Mouse (Mus musculus): ENCODE measurements at regions not wholly inside any gene's neighbourhood (a gene's known extent, or its start where the extent isn't known, plus 50 kb on each side); places are given as distances from the start of the nearest gene placed in this dataset.
A peak's percentile ranks its signal among the peaks of the same experiment; 100 is the strongest.

DNA sequence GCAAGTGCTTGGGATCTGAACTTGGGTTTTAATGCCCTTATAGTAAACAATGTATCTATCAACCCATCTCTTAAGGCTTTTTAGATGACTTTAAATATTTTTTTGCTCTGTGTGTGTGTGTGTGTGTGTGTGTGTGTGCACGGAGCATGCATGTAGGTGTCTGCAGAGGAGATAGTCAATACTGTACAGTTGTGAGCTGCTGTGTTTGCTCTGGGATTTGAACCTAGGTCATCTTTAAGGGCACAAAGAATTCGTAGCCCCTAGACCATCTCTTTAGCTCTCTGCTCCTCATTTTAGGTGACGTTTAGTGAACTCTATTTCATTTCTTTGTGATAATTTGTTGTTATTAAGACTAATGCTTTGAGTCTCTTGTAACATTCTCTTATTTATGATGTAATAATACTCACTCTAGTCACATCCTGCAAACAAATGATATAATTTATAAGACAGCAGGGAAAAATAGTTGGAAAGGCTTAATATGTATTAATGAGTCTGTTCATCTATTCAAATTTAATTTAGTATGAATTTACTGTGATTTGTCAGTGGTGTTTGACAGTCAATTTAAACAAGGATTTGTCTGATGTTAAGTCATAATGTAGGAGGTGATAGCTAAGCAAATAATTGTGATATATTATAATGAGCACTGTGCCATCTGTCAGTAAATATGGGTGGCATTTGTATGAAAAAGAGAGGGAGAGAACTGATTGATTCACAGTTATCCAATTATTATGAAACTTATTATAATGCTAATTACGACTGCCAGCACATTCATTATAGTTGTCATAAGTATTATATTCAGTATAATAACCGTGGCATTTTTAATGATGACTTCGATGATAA, 212.8 kb upstream of the Tnc start:
- no peak for ATAC-seq (replicated peaks; ENCODE audit: low FRiP score)
- Histone ChIP-seq H3K4me1 (0 out of 2 replicates have a peak, but pooled peaks cover 4% of the 10 kb centered on the region), H3K9ac (no peak overlapping the region), H3K4me2 (no peak overlapping the region), H3K27me3 (no peaks in the 10 kb centered on the region), H3K36me3 (no peaks in the 10 kb centered on the region), H3K27ac (no peak overlapping the region), H3K4me3 (replicated peaks) (no peak overlapping the region), H3K9me3 (replicated peaks) (no peaks in the 10 kb centered on the region)
- 80% methylated on average over 6 of the region's 6 CpGs for WGBS

DNA sequence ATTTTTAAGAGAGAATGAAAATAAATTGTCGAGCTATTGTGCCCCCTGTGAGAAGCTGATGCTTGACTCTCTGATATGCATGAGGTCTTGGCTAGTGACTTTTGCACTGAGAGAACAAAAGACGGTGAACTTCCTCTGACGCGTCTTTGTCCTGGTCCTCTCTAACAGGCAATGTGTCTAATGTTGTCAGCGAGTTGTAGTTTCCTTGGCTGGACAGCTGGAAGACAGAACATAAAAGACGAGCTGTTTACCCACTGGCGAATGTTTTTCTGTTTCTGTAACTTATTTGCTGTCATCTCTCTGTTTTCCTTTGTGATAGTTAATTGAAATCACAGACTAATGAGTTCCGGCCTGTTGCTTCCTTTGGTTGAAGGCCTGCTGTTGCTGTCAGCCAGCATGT, 208.4 kb upstream of the Tnc start:
- Histone ChIP-seq H3K36me3 (no peaks in the 10 kb centered on the region), H3K27ac (0 out of 2 replicates have a peak overlapping the region, but pooled peaks have one; percentile 6), H3K27me3 (no peaks in the 10 kb centered on the region), H3K9ac (no peak overlapping the region), H3K9me3 (replicated peaks) (no peaks in the 10 kb centered on the region), H3K4me2 (no peak overlapping the region), H3K4me3 (replicated peaks) (no peak overlapping the region), H3K4me1 (0 out of 2 replicates have a peak, but pooled peaks cover 4% of the 10 kb centered on the region)
- 0 out of 2 replicates have a peak, but pooled peaks have one; percentile 22 for ATAC-seq (replicated peaks; ENCODE audit: low FRiP score)
- WGBS, result 25% methylated on average over 8 of the region's 8 CpGs

DNA sequence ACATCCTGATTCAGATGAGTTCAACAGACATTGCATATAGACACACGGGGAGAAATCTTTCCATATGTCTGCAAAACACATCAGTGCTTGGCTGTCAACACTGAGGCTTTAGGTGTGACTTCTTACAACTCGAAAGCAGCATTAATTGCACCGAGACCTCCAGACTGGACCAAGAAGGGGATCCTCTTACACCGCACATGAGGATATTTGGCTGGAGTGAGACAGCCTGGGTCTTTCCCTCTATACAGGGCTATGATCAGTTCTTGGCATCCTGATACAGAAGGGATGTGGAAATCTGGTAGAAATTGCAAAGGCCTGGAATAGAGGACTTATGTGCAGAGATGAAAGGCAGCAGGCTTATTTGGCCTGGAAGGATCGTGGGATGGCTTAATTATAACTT, 203.9 kb upstream of the Tnc start:
- Histone ChIP-seq H3K4me1 (0 out of 2 replicates have a peak, but pooled peaks cover 4% of the 10 kb centered on the region), H3K4me3 (replicated peaks) (no peak overlapping the region), H3K4me2 (no peak overlapping the region), H3K36me3 (no peaks in the 10 kb centered on the region), H3K27ac (no peak overlapping the region), H3K9me3 (replicated peaks) (no peaks in the 10 kb centered on the region), H3K27me3 (no peaks in the 10 kb centered on the region), H3K9ac (no peak overlapping the region)
- no peak for ATAC-seq (replicated peaks; ENCODE audit: low FRiP score)
- WGBS, result 80% methylated on average over 5 of the region's 5 CpGs

DNA sequence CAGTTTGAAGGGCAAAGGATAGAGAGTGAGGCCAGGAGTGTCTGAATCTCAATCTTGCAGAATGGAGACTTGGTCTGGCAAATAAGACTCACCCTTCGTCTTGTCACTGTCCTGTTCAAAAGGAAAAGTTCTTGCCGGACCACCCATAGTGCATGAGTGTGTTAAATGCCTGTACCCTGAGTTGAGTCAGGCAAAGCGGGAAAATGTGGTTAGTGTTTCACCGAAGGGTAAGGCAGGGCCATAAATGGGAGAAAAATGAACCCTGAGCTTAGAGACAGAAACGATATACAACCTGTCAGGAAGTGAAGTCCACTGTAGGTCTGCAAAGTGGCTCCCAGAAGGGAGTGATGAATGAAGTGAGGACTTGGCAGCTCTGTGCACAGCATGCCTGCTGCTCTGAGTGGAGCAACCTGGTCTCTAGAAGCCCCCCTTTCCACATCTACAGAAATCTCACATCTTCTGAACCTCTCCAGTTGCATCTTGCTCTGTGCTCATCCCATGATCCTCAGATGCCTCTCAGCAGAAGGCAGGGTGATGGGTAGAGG, 191.5 kb upstream of the Tnc start:
- no peak overlapping the region for H3K4me3 ChIP-seq (replicated peaks)
- no peaks in the 10 kb centered on the region for H3K27me3 ChIP-seq
- no peaks in the 10 kb centered on the region for H3K9me3 ChIP-seq (replicated peaks)
- WGBS, result 27% methylated on average over 5 of the region's 5 CpGs
- 0 out of 2 replicates have a peak, but pooled peaks have one; percentile 33 for ATAC-seq (replicated peaks; ENCODE audit: low FRiP score)
- H3K9ac ChIP-seq, result no peak overlapping the region
- H3K36me3 ChIP-seq, result no peaks in the 10 kb centered on the region
- no peak overlapping the region for H3K27ac ChIP-seq
- no peak overlapping the region for H3K4me2 ChIP-seq
- H3K4me1 ChIP-seq, result 0 out of 2 replicates have a peak, but pooled peaks cover 7% of the 10 kb centered on the region

DNA sequence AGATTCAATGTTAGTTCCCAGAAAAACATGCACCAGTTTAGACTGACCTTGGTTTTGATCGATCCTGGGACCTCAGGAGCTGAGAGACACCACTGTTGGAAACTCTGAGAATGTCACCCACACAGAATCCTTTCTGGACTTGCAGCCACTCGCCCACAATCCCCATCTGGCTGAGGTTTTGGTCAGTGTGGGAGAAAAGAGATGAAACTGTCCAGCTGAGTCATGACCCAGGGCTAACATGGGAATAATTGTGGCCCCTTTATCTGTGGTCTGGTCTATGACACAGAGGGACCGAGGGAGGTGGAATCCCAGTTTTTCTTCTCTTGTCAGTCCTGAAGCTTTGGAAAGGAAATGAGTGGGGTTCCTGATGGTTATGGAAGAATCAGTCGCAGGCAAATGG, 188.7 kb upstream of the Tnc start:
- Histone ChIP-seq H3K27me3 (no peaks in the 10 kb centered on the region), H3K27ac (no peak overlapping the region), H3K4me2 (no peak overlapping the region), H3K4me3 (replicated peaks) (no peak overlapping the region), H3K36me3 (no peaks in the 10 kb centered on the region), H3K9ac (no peak overlapping the region), H3K4me1 (0 out of 2 replicates have a peak, but pooled peaks cover 7% of the 10 kb centered on the region), H3K9me3 (replicated peaks) (no peaks in the 10 kb centered on the region)
- ATAC-seq (replicated peaks; ENCODE audit: low FRiP score), result no peak
- WGBS, result 87% methylated on average over 4 of the region's 4 CpGs

DNA sequence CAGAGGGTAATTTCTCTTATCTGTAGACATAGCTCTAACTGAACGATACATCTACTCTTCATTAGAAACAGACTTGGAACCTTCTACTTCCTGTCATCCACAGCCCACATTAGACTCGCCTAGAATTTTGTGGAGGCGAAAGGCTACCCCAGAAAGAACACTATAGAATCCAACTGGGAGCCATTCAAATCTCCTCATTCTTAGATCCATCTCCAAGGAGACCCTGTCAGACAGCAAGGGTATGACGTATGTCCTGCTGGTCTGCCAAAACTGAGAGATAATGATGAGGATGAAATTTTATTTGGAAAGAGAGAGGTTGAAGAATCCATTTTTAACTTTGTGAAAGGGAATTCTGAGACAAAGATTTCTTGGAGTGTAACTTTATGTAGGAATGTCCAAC, 185.3 kb upstream of the Tnc start:
- 81% methylated on average over 4 of the region's 4 CpGs for WGBS
- no peak overlapping the region for H3K4me2 ChIP-seq
- no peaks in the 10 kb centered on the region for H3K27me3 ChIP-seq
- H3K4me3 ChIP-seq (replicated peaks), result no peak overlapping the region
- H3K9ac ChIP-seq, result no peak overlapping the region
- no peaks in the 10 kb centered on the region for H3K36me3 ChIP-seq
- H3K9me3 ChIP-seq (replicated peaks), result no peaks in the 10 kb centered on the region
- no peak for ATAC-seq (replicated peaks; ENCODE audit: low FRiP score)
- H3K4me1 ChIP-seq, result no peaks in the 10 kb centered on the region
- no peak overlapping the region for H3K27ac ChIP-seq

DNA sequence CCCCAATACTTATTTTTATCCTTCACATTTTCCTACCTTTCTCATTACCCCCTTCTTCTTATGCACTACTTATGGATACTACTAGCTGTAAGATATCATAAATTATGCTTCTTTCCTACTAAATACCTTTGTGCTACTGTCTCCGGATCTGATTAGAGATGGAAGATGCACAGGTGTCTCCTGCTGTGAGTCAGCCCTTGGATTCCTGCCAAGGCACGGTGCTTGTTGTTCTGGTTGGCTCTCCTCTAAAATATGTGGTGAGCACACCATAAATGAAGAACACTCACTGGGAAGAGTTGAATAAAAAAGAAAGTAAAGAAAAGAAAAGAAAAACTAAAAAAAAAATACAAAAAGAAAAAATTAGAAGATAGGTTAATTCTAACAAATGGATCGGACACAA, 181.5 kb upstream of the Tnc start:
- Histone ChIP-seq H3K4me3 (replicated peaks) (no peak overlapping the region), H3K27ac (no peak overlapping the region), H3K36me3 (no peaks in the 10 kb centered on the region), H3K4me2 (no peak overlapping the region), H3K9ac (no peak overlapping the region), H3K9me3 (replicated peaks) (no peaks in the 10 kb centered on the region), H3K4me1 (no peaks in the 10 kb centered on the region), H3K27me3 (no peaks in the 10 kb centered on the region)
- ATAC-seq (replicated peaks; ENCODE audit: low FRiP score), result no peak
- 72% methylated on average over 3 of the region's 3 CpGs for WGBS

DNA sequence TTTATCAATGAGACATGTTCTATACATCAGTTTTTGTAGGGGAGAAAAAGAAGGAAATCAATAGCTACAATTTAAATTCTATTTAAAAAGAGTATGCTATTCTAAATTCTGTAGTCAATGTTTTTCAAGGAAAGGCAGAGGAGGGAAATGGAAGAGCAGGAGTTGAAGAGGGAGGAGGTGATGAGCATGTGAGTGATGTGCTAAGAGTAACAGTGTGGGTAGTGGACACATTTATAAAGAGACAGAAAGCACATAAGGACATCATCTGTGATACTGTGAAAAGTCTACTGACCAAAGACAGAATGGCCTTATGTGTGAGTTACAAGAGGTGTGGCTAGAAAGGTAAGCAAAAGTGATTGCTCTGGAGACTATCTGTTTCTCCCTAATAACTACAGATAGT, 179.8 kb upstream of the Tnc start:
- Histone ChIP-seq H3K9ac (no peak overlapping the region), H3K4me3 (replicated peaks) (no peak overlapping the region), H3K4me2 (no peak overlapping the region), H3K4me1 (no peaks in the 10 kb centered on the region), H3K27ac (no peak overlapping the region), H3K27me3 (no peaks in the 10 kb centered on the region), H3K36me3 (no peaks in the 10 kb centered on the region), H3K9me3 (replicated peaks) (no peaks in the 10 kb centered on the region)
- no peak for ATAC-seq (replicated peaks; ENCODE audit: low FRiP score)

DNA sequence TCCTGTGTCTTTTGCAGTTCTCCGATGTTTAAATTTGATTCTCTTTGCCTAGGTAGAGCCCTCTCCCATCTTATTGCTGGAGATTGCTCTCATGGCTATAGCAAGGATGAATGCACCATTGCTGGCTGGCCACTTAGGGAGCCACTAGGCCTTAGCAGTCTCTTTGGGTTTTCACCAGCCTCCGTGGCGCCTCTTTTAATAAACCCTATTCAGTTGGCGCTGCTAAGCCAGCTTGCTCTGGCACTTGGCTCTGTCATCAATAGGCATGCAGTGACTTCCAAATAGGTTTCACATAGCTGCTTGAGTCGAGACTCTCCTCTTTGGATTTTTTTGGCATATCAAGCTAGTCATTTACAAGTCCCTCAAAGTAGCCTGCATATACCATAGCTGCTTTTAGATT, 178.1 kb upstream of the Tnc start:
- 92% methylated on average over 5 of the region's 5 CpGs for WGBS
- H3K4me2 ChIP-seq, result no peak overlapping the region
- H3K4me3 ChIP-seq (replicated peaks), result no peak overlapping the region
- no peak for ATAC-seq (replicated peaks; ENCODE audit: low FRiP score)
- H3K27me3 ChIP-seq, result no peaks in the 10 kb centered on the region
- H3K9me3 ChIP-seq (replicated peaks), result no peaks in the 10 kb centered on the region
- no peak overlapping the region for H3K27ac ChIP-seq
- no peaks in the 10 kb centered on the region for H3K4me1 ChIP-seq
- H3K36me3 ChIP-seq, result no peaks in the 10 kb centered on the region
- H3K9ac ChIP-seq, result no peak overlapping the region

DNA sequence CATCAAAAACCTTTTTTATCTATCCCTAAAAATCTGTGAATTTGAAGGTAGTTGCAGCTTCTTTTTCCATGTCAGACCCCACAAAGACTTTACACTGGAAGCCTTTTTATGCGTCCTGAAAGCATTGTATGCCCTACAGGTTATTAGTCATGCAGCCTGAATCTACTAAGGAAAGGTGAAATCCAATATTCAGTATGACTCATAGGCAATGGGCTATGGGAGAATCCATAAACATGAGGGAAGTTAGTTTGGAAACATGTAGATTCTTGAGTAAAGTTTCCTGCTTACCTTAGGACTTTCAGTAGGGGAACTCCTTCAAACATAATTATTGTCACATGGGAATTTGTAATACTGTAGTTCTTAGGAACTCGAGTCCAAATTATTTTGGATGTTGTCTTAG, 173.0 kb upstream of the Tnc start:
- Histone ChIP-seq H3K4me2 (no peak overlapping the region), H3K9me3 (replicated peaks) (no peaks in the 10 kb centered on the region), H3K9ac (no peak overlapping the region), H3K4me1 (no peaks in the 10 kb centered on the region), H3K27me3 (no peaks in the 10 kb centered on the region), H3K27ac (no peak overlapping the region), H3K4me3 (replicated peaks) (no peak overlapping the region), H3K36me3 (no peaks in the 10 kb centered on the region)
- ATAC-seq (replicated peaks; ENCODE audit: low FRiP score), result no peak
- 69% methylated on average over 2 of the region's 2 CpGs for WGBS

DNA sequence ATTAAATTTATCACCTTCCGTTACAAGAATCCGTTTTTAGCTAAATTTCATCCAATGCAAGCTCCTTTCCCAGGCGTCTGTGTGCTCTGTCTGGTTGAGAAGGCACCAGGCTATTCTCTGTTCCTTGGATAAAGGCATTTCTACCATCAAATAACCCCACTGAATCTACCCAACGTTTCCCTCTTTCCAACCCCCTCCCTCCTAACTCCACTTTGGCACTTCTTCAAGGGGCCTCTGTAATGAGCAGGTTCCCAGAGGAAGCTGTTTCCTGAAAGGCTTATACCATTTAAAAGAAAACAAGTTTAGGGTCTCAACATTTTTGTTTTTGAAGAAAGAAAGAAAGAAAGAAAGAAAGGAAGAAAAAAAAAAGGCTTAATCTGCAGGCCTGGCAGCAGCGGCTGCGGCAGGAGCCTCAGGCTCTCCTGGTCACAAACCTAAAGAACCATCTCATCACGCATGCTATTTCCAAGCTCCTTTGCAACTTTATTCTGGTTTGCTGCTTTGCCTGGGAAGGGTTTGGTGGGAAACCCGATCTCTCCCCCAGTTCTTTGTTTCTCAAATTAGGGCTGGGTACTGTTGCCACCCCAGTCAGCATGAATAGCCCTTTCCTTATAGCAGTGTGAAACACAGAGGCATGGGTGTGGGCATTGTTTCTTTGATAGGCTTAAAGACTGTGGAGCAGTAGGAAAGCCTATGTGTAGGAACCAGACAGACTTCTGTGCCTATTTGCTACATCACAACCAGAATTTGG, 160.5 kb upstream of the Tnc start:
- no peak overlapping the region for H3K27ac ChIP-seq
- no peaks in the 10 kb centered on the region for H3K36me3 ChIP-seq
- no peaks in the 10 kb centered on the region; the same call in 1 of the 2 replicates for H3K9me3 ChIP-seq (replicated peaks)
- H3K9ac ChIP-seq, result no peak overlapping the region
- ATAC-seq (replicated peaks; ENCODE audit: low FRiP score), result no peak
- 46% methylated on average over 8 of the region's 8 CpGs for WGBS
- H3K4me2 ChIP-seq, result no peak overlapping the region
- H3K4me1 ChIP-seq, result no peaks in the 10 kb centered on the region
- H3K4me3 ChIP-seq (replicated peaks), result no peak overlapping the region
- H3K27me3 ChIP-seq, result no peaks in the 10 kb centered on the region

DNA sequence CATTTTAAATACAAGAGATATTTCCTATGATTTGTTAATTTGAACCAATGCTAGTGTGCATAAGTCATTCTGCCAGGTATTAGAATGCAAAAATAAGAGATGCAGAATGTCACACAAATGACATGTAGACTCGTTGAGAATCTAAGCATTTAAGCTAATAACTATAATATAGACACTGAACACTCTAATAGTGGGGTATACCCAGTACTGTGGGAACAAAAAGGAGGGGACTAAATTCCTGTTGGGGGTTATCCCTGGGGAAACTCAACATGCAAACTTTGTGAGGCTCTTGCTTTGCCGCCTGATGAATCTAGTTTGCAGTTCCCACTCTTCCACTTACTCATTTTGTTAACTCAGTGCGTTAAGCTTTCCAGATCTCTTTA, 154.0 kb upstream of the Tnc start:
- H3K27ac ChIP-seq, result no peak overlapping the region
- ATAC-seq (replicated peaks; ENCODE audit: low FRiP score), result no peak
- H3K4me2 ChIP-seq, result no peak overlapping the region
- no peaks in the 10 kb centered on the region for H3K4me1 ChIP-seq
- no peaks in the 10 kb centered on the region for H3K36me3 ChIP-seq
- H3K9ac ChIP-seq, result no peak overlapping the region
- H3K4me3 ChIP-seq (replicated peaks), result no peak overlapping the region
- H3K27me3 ChIP-seq, result no peaks in the 10 kb centered on the region
- WGBS, result 87% methylated on average over 3 of the region's 3 CpGs
- no peaks in the 10 kb centered on the region; the same call in 1 of the 2 replicates for H3K9me3 ChIP-seq (replicated peaks)
